Mouse (Mus musculus) cerebral cortex, adult 2 months (tissue): ENCODE results near the gene Tbx5.

Experiments
- WGBS: fragments of 180-500 bp; shearing (Covaris S2); methylation state at CpG from one replicate; pipeline ENCODE4 v1.1.7; 2018; 5-methylcytosine and 5-hydroxymethylcytosine counted together

The Tbx5 gene

GRCm38 (mm10) chr5:119815247-119815646, 17.2 kb upstream of the Tbx5 start:
- WGBS: 54% methylated on average over 1 of the region's 1 CpGs

DNA sequence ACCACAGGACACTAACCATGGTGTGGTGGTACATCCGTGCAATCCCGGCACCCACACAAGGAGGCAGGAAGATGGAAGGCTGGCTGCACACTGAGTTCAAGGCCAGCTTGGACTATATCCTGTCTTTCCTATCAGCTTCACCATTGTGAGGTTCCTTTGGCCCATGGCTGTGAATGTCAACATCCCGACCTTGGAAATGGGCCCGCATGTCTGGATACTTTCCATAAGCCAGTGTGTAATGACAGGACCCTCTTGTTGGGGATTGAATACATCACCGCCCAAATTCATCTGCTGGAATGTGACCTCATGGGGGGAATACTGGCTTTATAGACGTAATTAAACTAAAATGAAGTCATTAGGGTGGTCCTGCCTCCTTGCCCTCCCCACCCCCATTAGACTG, 12.0 kb upstream of the Tbx5 start:
- WGBS: 74% methylated on average over 6 of the region's 6 CpGs

DNA sequence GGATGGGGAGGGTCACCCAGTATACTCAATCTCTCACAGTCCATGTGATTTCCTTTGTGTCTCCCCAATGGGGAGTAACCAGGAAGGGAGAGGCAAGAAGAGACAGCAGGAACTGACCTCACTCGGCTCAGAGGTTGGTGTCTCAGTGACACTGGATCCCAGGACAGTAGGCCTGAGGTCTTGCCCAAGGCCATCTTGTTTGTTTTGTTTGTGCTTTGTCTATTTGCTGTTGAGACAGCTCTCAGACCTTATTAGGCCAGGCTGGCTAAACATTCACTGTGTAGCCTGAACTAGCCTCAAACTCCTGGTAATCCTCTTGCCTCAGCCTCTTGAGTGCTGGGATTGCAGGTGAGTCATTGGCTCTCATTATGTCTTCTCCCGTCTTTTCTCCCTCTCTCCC, 11.0 kb upstream of the Tbx5 start:
- 71% methylated on average over 2 of the region's 2 CpGs for WGBS

DNA sequence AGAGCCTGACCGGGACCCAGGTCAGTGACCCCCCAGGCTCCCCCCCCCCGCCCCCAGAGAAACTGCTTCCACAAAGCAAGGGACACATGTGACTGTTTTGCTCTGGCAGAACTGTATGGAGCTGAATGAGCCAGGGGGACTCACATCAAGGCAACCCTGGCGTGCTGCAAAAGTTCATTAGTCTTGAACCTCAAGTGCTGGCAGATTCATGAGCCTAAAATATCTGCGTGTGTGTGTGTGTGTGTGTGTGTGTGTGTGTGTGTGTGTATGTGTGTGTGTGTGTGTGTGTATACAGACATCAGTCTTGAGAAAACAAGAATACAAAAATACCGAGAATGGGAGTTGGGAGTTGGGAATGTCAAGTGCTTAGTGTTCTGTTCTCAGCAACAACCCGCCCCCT, 5.1 kb upstream of the Tbx5 start:
- WGBS: 74% methylated on average over 6 of the region's 6 CpGs

GRCm38 (mm10) chr5:119830611-119831010, 1.9 kb upstream of the Tbx5 start:
- WGBS: 8% methylated on average over 8 of the region's 8 CpGs

DNA sequence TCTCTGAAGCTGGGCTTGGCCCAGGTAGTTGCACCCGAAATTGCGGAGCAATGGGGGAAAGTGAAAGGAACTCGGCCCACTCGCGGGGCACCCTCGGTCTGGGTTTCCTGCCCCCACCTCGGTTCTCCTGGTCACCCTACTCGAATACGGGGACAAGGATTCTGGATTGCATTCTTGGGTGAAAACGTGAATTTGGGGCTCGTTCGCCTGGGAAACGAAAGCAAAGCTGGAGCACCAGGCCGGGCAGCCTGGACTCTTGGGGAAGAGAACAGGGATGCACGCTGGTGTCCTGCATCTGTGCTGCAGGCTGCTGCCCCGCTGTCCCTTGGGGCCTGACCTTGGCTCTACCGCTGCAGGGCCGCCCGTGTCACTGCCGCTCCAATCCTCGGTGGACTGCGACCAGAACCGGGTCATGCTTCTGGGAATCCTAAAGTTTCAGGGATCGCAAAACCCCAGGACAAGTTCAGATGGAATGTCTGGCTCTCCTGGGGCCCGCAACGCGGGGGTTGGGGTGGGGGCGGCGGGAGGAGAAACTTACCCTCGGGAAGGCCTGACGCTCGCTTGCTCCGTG, 1.2 kb upstream of the Tbx5 start:
- 2% methylated on average over 33 of the region's 33 CpGs for WGBS

DNA sequence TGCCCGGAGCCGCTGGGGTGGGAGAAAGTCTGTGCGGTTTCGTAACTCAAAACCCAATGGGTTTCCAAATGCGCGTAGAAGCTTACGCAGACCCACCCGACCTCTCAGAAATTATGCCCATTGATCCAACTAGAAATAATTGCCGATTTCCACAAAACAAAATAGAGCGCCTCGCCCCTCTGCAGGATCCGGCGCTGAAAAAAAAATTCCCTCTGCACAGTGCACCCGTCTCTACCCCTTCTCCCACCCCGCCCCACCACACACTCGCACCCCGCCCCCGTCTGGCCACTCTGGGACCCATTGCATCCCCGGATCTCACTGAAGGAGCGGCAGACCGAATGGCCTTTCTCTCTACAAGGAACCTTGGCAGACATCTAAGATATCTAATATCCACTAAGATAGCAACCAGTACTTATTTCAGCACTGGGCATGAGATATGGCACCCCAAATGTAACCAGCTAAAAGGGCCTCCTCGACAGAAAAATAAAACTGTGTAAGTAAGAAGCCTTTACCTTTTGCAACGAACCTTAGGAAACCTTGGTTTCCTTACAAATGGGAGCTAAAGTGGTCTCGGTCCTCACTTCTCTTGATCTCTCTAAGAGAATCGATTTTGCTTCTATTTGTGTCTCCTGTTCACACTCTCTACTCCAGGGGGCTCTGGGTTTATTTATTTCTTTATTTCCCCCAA, 533 bp upstream of the Tbx5 start:
- 3% methylated on average over 25 of the region's 25 CpGs for WGBS

GRCm38 (mm10) chr5:119833223-119834030, 959 bp downstream of the Tbx5 start:
- WGBS: 11% methylated on average over 8 of the region's 8 CpGs

GRCm38 (mm10) chr5:119834031-119834403, 1.5 kb downstream of the Tbx5 start:
- 11% methylated on average over 2 of the region's 2 CpGs for WGBS

DNA sequence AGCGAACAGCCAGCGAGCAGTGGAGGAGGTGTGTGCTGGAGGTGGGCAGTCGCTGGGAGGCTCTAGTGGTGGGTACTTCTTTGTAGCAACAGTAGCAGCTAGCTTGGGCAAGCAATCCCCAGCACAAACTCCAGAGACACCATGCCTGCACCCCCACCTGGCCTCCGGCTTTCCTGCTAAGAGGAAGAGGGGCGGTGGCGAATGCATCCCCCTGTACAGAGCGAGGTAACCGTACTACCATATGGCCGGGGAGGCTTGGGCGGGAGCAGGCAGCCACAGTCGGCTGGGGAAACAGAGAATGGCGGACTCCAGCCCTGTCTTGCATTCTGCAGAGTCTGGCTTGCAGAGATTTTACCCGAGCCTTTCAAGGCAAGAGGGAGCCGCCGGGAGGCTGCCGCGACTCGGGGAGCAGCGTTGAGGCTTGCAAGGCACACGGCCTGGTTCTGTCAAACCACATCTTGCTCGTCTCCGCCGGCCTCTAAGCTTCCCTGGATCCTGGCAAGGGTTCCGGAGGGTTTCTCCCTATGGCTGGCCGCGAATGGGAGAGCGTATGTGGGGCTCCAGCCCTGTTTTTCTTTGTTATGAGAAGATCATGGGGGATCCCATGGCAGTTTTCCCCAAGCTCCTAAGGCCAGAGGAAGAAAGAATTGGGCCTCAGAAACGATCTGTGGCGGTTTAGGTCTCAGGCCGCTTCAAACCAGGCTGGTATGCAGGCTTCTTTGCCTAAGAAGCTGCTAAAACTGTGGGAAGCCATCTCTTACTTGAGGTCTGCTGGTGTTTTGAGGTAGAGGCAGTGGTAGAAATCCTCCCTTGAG, 2.8 kb downstream of the Tbx5 start:
- WGBS: 2% methylated on average over 30 of the region's 30 CpGs

- WGBS: 7% methylated on average over 12 of the region's 12 CpGs
These were observed 3.4 kb downstream of the Tbx5 start for GRCm38 (mm10) chr5:119835868-119836209.

DNA sequence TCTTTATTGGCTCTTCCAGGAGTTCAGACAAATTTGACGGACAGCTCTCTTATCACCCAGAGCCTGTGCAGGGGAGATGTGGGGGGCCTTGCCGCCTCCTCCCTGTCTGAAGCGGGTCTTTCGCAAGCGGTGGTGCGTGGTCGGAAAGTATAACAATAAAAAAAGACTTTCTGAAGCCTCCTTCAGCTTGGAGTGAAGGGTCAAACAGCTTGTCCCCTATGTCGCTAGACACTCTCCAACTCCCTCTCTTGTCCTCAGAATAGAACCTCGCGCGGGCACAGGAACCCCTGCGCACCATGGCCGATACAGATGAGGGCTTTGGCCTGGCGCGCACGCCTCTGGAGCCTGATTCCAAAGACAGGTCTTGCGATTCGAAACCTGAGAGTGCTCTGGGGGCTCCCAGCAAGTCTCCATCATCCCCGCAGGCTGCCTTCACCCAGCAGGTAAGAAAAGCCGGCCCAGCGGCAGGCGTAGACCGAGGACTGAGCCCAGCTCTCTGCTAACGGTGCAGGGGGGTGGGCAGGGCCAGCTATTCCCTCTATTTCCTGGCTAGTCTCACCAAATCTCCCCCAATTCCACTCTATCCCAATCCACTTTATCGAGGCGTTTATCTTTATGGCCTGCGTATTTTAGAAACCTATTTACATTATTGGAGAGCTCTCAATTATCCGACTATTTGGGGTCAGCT, 4.3 kb downstream of the Tbx5 start:
- WGBS: 3% methylated on average over 28 of the region's 28 CpGs

- 3% methylated on average over 19 of the region's 19 CpGs for WGBS
These were observed 4.8 kb downstream of the Tbx5 start for GRCm38 (mm10) chr5:119837306-119837675.

- WGBS: 8% methylated on average over 3 of the region's 3 CpGs
These were observed 5.4 kb downstream of the Tbx5 start for GRCm38 (mm10) chr5:119837861-119838260.

DNA sequence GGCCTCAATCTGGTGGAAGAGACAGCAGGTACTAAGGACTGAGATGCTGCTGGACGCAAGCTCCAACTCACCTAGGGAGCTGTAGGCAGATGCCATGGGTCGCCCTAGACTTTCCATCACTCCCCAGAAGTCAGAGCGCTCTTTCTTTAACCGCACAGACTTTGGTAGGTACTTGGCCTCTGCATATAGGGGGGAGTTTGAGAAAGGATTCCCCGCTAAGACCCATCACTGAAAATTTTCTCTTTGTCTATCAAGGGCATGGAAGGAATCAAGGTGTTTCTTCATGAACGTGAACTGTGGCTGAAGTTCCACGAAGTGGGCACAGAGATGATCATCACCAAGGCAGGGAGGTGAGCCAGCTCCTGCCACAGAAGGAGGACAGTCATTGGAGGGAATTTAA, 6.0 kb downstream of the Tbx5 start:
- WGBS: 4% methylated on average over 7 of the region's 7 CpGs

GRCm38 (mm10) chr5:119839156-119839555, 6.7 kb downstream of the Tbx5 start:
- WGBS: 4% methylated on average over 16 of the region's 16 CpGs

- WGBS: 2% methylated on average over 34 of the region's 34 CpGs
These were observed 7.3 kb downstream of the Tbx5 start for GRCm38 (mm10) chr5:119839616-119840368.

- 4% methylated on average over 7 of the region's 7 CpGs for WGBS
These were observed 7.9 kb downstream of the Tbx5 start for GRCm38 (mm10) chr5:119840404-119840803.

GRCm38 (mm10) chr5:119841634-119842420, 9.4 kb downstream of the Tbx5 start:
- WGBS: 2% methylated on average over 26 of the region's 26 CpGs
